Mouse (Mus musculus) forebrain, embryonic 15.5 days (tissue): ENCODE data around the gene Fancc. TPM values are rescaled to one million over a fixed set of nuclear protein-coding genes. Genes with fewer than 3 reads are reported as not detected.

ENCODE experiments used
- ATAC-seq: fragments of 200-750 bp; cut with Nextera tagmentation; replicated peaks from 2 replicates; pipeline ENCODE4 v1.8.0; 2017; ENCODE audit warnings: mild to moderate bottlenecking, moderate TSS enrichment, moderate library complexity
- H3K27ac ChIP-seq: fragments of 300-500 bp; sonication (generic); replicated peaks from 2 replicates; pipeline ENCODE4 v1.5.1; 2015; ENCODE audit warnings: mild to moderate bottlenecking, inconsistent platforms
- H3K27me3 ChIP-seq: fragments of 300-500 bp; sonication (generic); 2 replicates; pipeline ENCODE4 v1.6.1; 2015; ENCODE audit warnings: inconsistent platforms
- H3K36me3 ChIP-seq: fragments of 300-500 bp; sonication (generic); 2 replicates; pipeline ENCODE4 v1.6.1; 2015; ENCODE audit warnings: mild to moderate bottlenecking, inconsistent platforms
- H3K4me1 ChIP-seq: fragments of 300-500 bp; sonication (generic); 2 replicates; pipeline ENCODE4 v1.6.1; 2015; ENCODE audit warnings: inconsistent platforms
- H3K4me2 ChIP-seq: fragments of 300-500 bp; sonication (generic); replicated peaks from 2 replicates; pipeline ENCODE4 v1.6.1; 2015; ENCODE audit warnings: mild to moderate bottlenecking, inconsistent platforms
- H3K4me3 ChIP-seq: fragments of 300-500 bp; sonication (generic); 2 replicates; pipeline ENCODE4 v1.5.1; 2015; ENCODE audit warnings: mild to moderate bottlenecking, inconsistent platforms
- H3K9ac ChIP-seq: fragments of 300-500 bp; sonication (generic); replicated peaks from 2 replicates; pipeline ENCODE4 v1.6.1; 2015; ENCODE audit warnings: mild to moderate bottlenecking, inconsistent platforms
- H3K9me3 ChIP-seq: fragments of 300-500 bp; sonication (generic); 2 replicates; pipeline ENCODE4 v1.6.1; 2016; ENCODE audit warnings: inconsistent platforms
- WGBS: fragments of 180-500 bp; shearing (Covaris S2); methylation state at CpG from one replicate; pipeline ENCODE4 v1.1.7; 2015; ENCODE audit warnings: mixed read lengths; 5-methylcytosine and 5-hydroxymethylcytosine counted together
- polyA plus RNA-seq: library from polyadenylated mRNA; unstranded; fragments of >200 nt; fragmentation: Nextera tagmentation; extraction: Ambion mirVana; gene quantifications from 2 replicates; pipeline ENCODE4 v1.2.1, GENCODE M21; 2015

Fancc gene
- polyA plus RNA-seq, 1 experiment from 2014 or later: 13.2 TPM

DNA sequence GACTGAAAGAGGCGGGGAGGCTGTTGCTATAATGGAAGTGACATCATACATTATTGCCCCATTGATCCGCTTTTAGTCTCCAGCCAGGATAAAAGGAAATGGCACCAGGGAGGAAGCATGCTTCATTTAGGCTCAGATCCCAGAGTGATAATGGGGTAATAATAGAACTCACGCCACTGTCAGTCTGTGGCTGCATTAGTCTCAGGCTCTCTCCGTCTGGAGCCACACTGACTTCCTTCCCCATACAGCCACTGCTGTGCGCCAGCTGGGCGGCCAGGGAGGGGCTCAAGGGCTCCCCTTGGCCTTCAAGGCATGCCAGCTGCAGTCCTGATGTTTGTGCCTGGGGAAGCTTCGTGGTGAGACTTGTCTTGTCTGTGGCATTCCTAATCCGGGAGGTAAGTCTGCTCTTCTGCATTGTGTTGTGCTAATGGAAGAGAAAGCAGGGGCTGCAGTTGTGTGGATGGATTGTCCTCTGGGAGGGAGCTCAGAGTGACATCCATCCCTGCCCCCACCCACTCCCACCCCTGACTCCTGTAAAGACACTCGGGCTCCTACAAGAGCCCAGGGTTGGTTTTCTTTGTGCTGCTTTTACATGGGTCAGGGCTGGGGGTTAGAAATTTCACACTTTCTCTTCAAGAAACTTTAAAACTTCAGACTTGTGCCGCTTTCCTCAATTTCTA is 218.1 kb downstream of the Fancc start:
- 0 out of 2 replicates have a peak overlapping the region, but pooled peaks have one; percentile 4 for H3K9ac ChIP-seq
- H3K4me1 ChIP-seq: peaks cover 10% of the 10 kb centered on the region
- no peaks in the 10 kb centered on the region for H3K36me3 ChIP-seq
- H3K4me2 ChIP-seq: no peak overlapping the region
- H3K4me3 ChIP-seq: no peak overlapping the region
- no peaks in the 10 kb centered on the region for H3K27me3 ChIP-seq
- ATAC-seq: peak; percentile 67
- WGBS: 14% methylated on average over 10 of the region's 10 CpGs
- 0 out of 2 replicates have a peak overlapping the region, but pooled peaks have one; percentile 6 for H3K27ac ChIP-seq
- H3K9me3 ChIP-seq: no peaks in the 10 kb centered on the region

DNA sequence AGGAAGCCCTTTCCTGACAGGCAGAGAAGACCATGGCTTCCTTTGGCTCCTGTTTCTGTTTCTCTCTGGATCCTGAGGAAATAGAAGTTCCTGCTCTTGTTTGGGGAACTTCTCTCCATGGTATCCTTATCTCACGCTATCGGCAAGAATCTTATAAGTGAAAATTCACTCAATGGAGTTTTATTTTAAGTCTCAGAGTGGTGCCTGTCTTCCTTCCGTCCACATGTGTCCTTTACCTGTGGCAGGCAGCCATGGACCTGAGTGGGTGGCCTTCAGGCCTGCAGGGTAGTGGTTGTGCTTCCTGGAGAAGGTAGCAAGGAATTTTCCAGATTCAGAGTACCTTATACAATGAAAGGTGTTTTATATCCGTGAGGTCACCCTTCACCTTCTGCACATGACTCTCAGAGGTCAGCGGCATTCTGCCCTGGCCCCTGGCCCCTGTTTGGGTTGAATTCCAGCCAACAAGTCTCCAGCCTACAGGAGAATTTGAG is 218.9 kb downstream of the Fancc start:
- H3K9ac ChIP-seq: no peak overlapping the region
- 0 out of 2 replicates have a peak overlapping the region, but pooled peaks have one; percentile 6 for H3K27ac ChIP-seq
- no peaks in the 10 kb centered on the region for H3K9me3 ChIP-seq
- no peaks in the 10 kb centered on the region for H3K27me3 ChIP-seq
- H3K4me1 ChIP-seq: peaks cover 16% of the 10 kb centered on the region
- no peaks in the 10 kb centered on the region for H3K36me3 ChIP-seq
- no peak overlapping the region for H3K4me2 ChIP-seq
- H3K4me3 ChIP-seq: no peak overlapping the region
- no peak for ATAC-seq
- WGBS: 70% methylated on average over 5 of the region's 5 CpGs

DNA sequence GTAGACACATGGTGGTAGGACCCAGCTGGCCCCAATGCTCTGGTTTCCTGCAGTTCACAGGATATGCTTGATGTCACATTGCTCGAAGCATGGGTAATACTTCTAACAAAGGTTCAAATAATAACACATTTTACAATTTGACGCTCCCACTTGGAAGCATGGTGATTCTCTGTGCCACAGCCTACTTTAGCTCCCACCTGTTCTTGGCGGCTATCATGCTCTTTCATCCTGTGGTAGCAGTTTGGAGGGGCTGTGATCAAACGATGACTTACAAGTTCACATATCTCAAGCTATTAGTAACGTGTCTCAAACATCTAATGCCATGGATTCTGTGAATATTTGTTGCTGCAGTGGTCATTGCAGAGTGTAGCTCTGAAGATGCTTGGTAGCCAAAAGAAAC is 219.8 kb downstream of the Fancc start:
- no peak for ATAC-seq
- H3K4me2 ChIP-seq: no peak overlapping the region
- no peaks in the 10 kb centered on the region for H3K9me3 ChIP-seq
- WGBS: 80% methylated on average over 5 of the region's 5 CpGs
- H3K27ac ChIP-seq: no peak overlapping the region
- H3K27me3 ChIP-seq: no peaks in the 10 kb centered on the region
- H3K9ac ChIP-seq: no peak overlapping the region
- no peaks in the 10 kb centered on the region for H3K36me3 ChIP-seq
- H3K4me3 ChIP-seq: no peak overlapping the region
- peaks cover 23% of the 10 kb centered on the region for H3K4me1 ChIP-seq

DNA sequence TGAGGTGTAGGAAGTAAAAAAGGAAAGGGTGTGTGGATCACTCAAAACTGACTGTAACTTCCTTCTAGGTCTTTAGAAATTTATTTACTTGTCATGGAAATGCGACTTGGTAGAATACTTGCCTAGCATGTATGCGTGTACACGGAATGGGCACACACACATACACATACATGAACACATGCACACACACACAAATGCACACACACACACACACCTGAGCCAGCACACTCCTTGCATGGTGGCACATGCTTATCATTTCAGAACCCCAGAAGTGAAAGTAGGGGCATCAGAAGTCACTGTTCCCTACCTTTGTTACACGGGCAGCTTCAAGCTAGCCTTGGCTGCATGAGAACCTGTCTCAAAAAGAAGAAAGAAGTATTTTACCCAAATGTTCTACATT is 220.7 kb downstream of the Fancc start:
- ATAC-seq: no peak
- no peak overlapping the region for H3K4me3 ChIP-seq
- no peak overlapping the region for H3K4me2 ChIP-seq
- H3K27me3 ChIP-seq: no peaks in the 10 kb centered on the region
- no peak overlapping the region for H3K27ac ChIP-seq
- WGBS: 93% methylated on average over 4 of the region's 4 CpGs
- H3K36me3 ChIP-seq: no peaks in the 10 kb centered on the region
- no peak overlapping the region for H3K9ac ChIP-seq
- peaks cover 30% of the 10 kb centered on the region for H3K4me1 ChIP-seq
- no peaks in the 10 kb centered on the region for H3K9me3 ChIP-seq

DNA sequence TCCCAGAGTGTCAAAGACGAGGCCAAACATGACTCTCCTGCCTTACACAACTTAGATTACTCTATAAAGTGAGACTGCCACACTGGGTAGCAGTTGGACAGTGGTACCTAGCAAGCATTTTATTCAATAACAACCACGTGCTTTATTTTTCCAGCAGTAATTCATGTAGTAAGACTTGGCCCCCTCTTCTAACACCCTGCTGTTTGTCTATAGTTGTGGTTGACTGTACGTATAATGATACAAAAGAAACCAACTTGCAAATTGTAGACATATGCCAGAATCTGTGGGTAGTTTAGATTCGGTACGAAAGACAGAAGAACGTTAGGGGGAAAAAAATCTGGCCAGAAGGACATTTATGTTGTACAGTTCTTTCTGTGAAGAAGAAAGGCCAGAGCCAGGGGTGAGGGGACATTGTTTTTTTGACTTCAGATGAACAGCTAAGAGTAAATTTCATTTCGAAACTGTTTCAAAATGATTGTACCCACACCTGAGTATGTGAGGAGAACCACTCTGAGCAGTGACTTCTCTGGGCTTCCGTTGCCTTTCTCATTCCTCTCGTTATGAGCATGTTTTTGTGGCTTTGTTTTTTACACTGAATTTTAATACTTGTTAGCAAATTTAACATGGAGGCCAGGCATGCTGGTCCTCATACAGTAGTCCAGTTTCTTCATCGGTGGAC is 222.5 kb downstream of the Fancc start:
- H3K36me3 ChIP-seq: no peaks in the 10 kb centered on the region
- no peak overlapping the region for H3K27ac ChIP-seq
- ATAC-seq: no peak
- H3K4me3 ChIP-seq: no peak overlapping the region
- no peaks in the 10 kb centered on the region for H3K9me3 ChIP-seq
- H3K9ac ChIP-seq: no peak overlapping the region
- no peaks in the 10 kb centered on the region for H3K27me3 ChIP-seq
- H3K4me1 ChIP-seq: peaks cover 30% of the 10 kb centered on the region
- H3K4me2 ChIP-seq: no peak overlapping the region
- WGBS: 66% methylated on average over 10 of the region's 10 CpGs

DNA sequence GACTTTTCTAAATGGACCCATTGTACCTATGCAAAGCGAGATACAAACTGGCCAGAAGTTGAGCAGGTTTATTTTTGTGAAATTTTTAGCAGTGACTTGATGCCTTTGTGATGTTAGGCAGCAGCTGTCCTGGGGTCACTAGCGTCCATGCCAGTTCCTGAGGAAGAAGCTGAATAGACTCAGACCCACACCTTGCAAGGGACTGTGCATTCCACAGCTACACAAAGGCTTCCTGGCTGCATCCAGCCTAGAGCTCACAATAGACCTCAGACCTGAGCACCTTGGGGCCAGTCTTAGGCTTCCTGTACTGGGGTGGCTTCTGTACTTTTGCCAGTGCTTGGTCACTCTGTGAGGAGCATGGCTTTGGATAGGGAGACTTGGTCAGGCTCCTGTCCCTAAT is 223.2 kb downstream of the Fancc start:
- H3K4me1 ChIP-seq: peaks cover 27% of the 10 kb centered on the region
- no peaks in the 10 kb centered on the region for H3K36me3 ChIP-seq
- no peak overlapping the region for H3K4me2 ChIP-seq
- H3K27ac ChIP-seq: no peak overlapping the region
- H3K27me3 ChIP-seq: no peaks in the 10 kb centered on the region
- WGBS: 32% methylated on average over 2 of the region's 2 CpGs
- H3K9me3 ChIP-seq: no peaks in the 10 kb centered on the region
- ATAC-seq: no peak
- no peak overlapping the region for H3K9ac ChIP-seq
- no peak overlapping the region for H3K4me3 ChIP-seq

DNA sequence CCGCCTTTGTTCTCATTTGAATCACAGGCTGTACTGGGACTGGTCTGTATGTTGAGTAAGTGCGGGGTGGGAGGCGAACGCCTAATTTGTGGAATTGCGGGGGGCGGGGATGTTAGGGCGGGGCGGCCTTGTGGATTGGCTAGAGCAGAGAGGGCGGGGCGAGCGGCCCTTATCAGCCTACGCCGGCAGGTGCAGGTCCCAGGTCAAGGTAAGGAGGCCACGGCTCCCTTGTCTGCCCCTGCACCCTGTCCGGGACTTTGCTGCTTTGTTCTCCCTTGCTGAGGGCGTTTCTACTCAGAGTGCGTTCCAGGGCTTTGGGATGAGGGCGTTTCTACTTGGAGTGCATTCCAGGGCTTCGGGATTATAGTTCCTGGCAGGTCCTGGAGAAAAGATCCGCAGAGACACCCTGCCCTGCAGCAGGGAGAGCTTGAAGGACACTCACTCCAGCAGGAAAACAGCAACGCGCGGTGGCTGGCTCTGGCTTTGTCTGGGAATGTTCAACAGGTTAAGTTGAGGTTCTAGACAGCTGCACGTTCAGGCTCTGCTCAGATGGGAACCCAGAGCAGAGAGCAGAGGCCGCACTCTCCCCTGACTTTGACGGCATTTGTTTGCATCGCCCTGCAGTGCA is 224.4 kb downstream of the Fancc start:
- peak; percentile 88 for ATAC-seq
- peaks cover 21% of the 10 kb centered on the region for H3K4me1 ChIP-seq
- no peaks in the 10 kb centered on the region for H3K27me3 ChIP-seq
- peak overlapping the region; percentile 31; the same call in 1 of the 2 replicates for H3K27ac ChIP-seq
- H3K4me2 ChIP-seq: peak overlapping the region; percentile 87
- no peaks in the 10 kb centered on the region for H3K9me3 ChIP-seq
- WGBS: under 1% methylated on average over 27 of the region's 27 CpGs
- no peaks in the 10 kb centered on the region for H3K36me3 ChIP-seq
- peak overlapping the region; percentile 51 for H3K4me3 ChIP-seq
- peak overlapping the region; percentile 44 for H3K9ac ChIP-seq

DNA sequence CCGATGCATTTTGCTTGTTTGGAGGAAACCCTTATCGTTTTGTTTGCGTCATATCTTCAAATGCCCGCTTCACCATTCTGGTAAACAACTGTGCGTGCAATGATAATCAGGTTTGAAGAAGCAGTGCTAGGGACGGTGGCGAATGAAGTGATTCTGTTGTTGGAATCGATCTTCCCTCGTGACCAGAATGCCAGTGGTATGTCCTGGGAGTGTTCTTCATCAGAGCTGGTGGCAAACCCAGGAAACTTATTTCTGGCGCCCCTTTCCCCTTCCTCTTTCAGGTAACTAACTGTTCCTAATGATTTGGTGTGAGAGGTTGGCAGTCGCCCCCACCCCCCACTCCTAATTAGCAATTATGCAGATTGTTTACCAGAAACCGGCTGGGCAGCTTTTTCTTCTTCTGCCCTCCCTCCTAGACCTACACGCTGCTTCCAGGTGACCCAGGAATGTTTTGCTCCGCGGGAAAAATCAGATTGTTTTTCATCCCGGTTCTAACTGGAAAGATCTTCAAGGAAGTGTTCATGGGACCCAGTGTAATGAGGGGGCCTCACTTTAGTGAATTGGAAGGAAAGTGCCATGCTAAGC is 225.0 kb downstream of the Fancc start:
- Histone ChIP-seq H3K36me3 (no peaks in the 10 kb centered on the region), H3K4me2 (peak overlapping the region; percentile 87), H3K27me3 (no peaks in the 10 kb centered on the region), H3K9ac (peak overlapping the region; percentile 44), H3K4me1 (peaks cover 21% of the 10 kb centered on the region), H3K27ac (no peak overlapping the region), H3K9me3 (no peaks in the 10 kb centered on the region), H3K4me3 (peak overlapping the region; percentile 51)
- ATAC-seq: peak; percentile 32; the same call in 1 of the 2 replicates
- 8% methylated on average over 16 of the region's 16 CpGs for WGBS

DNA sequence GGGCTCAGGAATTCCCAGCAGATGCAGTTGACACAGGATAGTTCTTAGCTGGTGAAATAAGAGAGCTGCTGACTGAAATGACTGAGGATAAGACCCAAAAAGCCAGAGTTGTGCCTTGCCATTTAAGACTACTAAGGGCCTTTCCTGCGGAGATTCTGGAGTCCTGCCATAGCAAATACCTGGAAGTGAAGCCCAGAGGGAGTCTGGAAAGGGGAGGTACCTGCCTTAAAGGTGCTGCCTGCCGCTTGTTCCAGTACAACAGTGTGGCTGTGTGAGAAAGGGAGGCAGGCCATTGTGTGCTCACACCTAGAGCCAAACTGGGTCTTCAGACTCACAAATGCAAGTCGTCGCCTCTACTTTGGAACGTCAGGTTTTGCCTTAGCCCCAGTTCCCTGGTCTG is 226.9 kb downstream of the Fancc start:
- Histone ChIP-seq H3K9me3 (no peaks in the 10 kb centered on the region), H3K4me2 (no peak overlapping the region), H3K4me1 (peaks cover 21% of the 10 kb centered on the region), H3K36me3 (no peaks in the 10 kb centered on the region), H3K27ac (no peak overlapping the region), H3K4me3 (no peak overlapping the region), H3K27me3 (no peaks in the 10 kb centered on the region), H3K9ac (no peak overlapping the region)
- 34% methylated on average over 5 of the region's 5 CpGs for WGBS
- ATAC-seq: no peak

DNA sequence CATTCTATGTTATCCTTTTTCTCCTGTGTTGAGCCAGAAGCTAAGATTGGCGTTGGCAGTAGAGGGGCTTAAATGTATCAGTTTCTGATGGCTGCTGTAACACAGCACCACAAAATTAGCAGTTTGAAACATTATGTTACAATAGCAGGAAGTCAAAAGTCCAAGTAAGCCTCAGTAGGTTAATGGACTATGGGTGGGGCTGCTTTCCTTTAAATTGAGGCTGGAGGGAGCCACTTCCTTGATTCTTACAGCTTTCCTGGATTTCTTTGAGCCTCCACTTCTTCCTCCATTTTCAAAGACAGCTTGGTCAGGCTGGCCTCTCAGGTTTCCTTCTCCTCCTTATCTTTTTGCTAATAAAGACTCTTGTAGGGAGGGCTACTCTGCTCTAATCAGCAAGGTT is 228.3 kb downstream of the Fancc start:
- H3K4me1 ChIP-seq: peaks cover 19% of the 10 kb centered on the region
- H3K9me3 ChIP-seq: no peaks in the 10 kb centered on the region
- no peak overlapping the region for H3K27ac ChIP-seq
- no peak for ATAC-seq
- no peak overlapping the region for H3K4me3 ChIP-seq
- H3K4me2 ChIP-seq: no peak overlapping the region
- H3K27me3 ChIP-seq: no peaks in the 10 kb centered on the region
- no peaks in the 10 kb centered on the region for H3K36me3 ChIP-seq
- no peak overlapping the region for H3K9ac ChIP-seq
- 75% methylated on average over 1 of the region's 1 CpGs for WGBS

DNA sequence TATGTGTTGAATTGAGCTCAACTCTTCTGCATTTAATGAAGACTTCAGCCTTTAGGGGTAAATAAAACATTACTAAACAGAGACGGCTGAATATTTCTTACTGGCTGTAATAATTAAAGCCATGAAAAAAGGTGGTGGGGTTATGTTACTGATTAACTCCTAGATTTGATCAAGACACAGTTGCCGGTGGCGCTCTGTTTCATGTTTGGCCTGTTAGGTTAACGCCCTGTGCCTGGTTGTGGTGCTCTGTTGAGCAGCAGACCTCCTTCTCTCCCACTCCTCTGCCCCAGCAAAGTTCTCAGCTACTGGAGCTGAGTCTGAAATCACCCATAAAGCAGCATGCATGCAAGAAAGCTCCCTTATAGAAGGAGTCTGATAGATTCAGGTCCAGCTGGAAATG is 228.7 kb downstream of the Fancc start:
- H3K4me2 ChIP-seq: no peak overlapping the region
- no peak overlapping the region for H3K27ac ChIP-seq
- H3K36me3 ChIP-seq: no peaks in the 10 kb centered on the region
- H3K27me3 ChIP-seq: no peaks in the 10 kb centered on the region
- no peak overlapping the region for H3K9ac ChIP-seq
- WGBS: 88% methylated on average over 4 of the region's 4 CpGs
- peaks cover 17% of the 10 kb centered on the region for H3K4me1 ChIP-seq
- H3K9me3 ChIP-seq: no peaks in the 10 kb centered on the region
- H3K4me3 ChIP-seq: no peak overlapping the region
- ATAC-seq: no peak
